Mouse (Mus musculus): ENCODE data around the gene Meis2. TPM values are rescaled to one million over a fixed set of nuclear protein-coding genes. Genes with fewer than 3 reads are reported as not detected.

Gene Meis2
- total RNA-seq, 1 experiment from 2014 or later: not detected

DNA sequence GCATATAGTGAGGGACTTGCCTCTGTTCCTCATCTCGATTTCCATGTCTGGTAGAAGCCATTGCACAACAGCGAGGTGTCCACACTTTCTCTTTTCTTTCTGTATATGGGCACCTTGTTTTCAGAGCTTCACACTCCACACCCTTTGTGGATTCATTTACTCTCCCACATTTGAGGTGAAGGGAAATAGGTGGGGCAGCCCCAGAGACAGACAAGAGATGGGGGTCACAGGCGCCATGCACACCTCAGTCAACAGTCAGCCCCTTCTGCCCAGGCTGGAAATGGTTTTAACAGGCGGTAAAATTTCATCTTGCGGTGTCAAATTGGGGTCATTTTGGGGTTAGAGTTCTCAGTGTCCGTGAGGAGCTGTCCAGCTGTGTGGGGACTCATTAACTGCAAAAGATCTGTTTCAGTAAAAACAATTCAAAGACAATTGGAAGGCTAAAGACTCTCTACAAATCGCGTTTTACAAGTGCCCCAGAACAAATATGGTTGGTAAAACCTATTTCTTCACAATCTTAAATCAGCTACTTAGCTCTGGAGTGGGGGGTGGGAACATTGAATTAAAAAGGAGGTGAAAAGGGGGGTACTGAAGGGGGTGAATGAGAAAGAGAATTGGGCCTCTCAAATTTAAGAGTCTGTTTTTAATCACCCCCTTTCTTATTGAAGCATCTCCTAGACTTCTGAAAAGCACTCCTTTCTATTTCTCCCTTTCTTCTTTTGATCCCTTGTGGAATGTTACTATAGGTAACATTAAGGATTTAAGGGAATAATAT lies 4.0 kb upstream of the Meis2 start:
- ATAC-seq (ENCODE audit: extremely low read depth, insufficient number of reproducible peaks, low FRiP score, poor library complexity, severe bottlenecking): no peak

DNA sequence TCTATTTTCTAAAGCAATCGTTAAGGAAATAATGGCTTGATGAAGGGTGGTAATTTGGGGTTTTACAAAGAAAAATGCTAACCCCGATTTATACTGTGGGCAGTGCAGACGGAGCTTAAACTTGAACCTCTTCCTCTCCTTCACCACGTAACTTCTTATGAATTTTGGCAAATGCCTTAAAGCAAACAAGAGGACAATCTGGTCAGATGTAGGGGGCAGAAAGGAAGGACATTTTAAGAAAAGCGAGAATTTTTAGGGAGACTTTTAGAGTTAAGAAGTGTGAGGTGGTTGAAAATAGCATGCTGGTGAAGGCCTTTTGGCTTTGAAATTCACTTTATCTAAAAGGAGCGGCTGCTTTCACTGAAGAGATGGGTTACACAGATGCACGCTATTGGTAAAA lies 3.3 kb upstream of the Meis2 start:
- no peak for ATAC-seq (ENCODE audit: extremely low read depth, insufficient number of reproducible peaks, low FRiP score, poor library complexity, severe bottlenecking)

GRCm38 (mm10) chr2:116068461-116068860 lies 2.8 kb upstream of the Meis2 start:
- no peak for ATAC-seq (ENCODE audit: extremely low read depth, insufficient number of reproducible peaks, low FRiP score, poor library complexity, severe bottlenecking)

GRCm38 (mm10) chr2:116067711-116068110 lies 2.1 kb upstream of the Meis2 start:
- ATAC-seq (ENCODE audit: extremely low read depth, insufficient number of reproducible peaks, low FRiP score, poor library complexity, severe bottlenecking): no peak

- no peak for ATAC-seq (ENCODE audit: extremely low read depth, insufficient number of reproducible peaks, low FRiP score, poor library complexity, severe bottlenecking)
Measured at GRCm38 (mm10) chr2:116067065-116067497, 1.4 kb upstream of the Meis2 start.

DNA sequence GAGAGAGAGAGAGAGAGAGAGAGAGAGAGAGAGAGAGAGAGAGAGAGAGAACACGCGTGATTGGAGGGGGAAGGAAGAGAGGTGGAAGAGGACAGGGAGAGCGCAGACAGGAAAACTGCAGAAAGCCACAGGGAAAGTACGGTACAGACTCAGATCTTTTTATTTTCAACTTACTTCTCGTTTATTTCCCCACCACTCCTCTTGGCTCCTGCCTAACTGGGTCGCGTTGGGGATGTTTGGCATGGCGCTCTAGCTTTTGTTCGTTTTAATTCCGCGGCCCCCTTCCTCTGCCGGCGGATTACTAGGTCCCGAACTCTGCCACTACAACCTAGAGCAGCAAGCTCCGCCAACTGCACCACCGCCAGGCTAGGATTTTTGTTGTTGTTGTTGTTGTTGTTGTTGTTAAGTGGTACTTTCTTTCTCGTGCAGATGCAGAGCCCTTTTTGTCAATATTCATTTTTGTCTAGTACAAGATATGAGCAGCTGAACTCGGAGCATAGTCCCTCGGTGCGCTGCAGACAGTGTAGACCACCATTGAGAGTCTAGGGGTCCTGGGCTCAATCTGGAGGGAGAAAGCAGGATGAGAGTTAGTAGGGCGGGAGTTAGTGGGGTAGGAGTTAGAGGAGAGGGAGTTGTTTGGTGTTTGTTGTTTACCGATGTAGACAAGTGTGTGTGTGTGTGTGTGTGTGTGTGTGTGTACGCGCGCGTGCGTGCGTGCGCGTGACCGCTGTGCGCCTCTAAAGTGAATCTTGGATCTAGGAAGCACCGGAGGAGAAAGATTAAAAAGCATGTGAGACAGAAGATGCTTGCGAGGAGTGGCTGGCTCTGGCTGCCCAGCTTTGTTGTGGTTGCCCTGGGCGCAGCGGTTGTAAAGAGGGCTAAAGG lies 660 bp upstream of the Meis2 start:
- no peak for ATAC-seq (ENCODE audit: extremely low read depth, insufficient number of reproducible peaks, low FRiP score, poor library complexity, severe bottlenecking)

DNA sequence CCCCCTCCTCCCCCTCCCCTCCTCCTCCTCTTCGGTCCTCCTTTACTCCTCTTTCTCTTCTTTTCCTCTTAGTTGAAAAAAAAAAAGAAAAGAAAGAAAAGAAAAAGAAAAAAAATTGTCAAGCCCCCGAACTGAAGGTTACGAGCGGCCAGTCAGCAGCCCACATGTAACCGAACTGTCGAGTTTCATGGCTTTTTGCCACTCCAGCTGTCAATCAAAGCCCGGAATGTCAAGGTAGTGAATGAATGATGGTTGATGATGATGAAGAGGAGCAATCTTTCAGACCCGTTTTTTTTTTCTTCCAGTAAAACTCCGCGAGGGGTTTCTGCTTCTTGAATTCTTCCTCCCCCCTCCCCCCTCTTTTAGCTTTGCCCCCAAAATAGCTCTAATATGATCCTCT lies 582 bp downstream of the Meis2 start:
- ATAC-seq (ENCODE audit: extremely low read depth, insufficient number of reproducible peaks, low FRiP score, poor library complexity, severe bottlenecking): no peak

- no peak for ATAC-seq (ENCODE audit: extremely low read depth, insufficient number of reproducible peaks, low FRiP score, poor library complexity, severe bottlenecking)
Measured at GRCm38 (mm10) chr2:116064521-116064920, 1.1 kb downstream of the Meis2 start.

DNA sequence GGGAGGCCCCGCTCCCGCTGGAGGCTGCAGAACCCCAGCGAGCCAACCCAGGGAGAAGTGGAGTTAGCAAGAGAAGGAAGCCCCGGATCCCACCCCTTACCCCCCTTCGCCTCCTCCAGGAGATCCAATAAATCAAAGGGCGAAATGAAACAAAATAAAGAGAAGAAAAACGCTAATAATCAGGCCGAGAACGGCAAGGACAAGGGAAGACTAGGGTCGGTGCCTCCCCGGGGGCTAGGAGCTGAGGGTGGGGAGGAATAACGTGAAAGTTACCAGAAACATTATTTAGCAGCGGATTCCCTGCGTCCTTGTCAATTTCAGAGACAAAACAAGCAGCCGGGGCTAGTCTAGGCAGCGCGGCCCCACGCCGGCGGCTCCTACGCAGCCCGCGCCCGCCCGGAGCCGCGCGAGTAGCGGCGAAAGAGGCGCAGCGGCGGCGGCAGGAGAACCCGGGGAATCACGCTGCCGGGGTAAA lies 1.8 kb downstream of the Meis2 start:
- ATAC-seq (ENCODE audit: extremely low read depth, insufficient number of reproducible peaks, low FRiP score, poor library complexity, severe bottlenecking): no peak

DNA sequence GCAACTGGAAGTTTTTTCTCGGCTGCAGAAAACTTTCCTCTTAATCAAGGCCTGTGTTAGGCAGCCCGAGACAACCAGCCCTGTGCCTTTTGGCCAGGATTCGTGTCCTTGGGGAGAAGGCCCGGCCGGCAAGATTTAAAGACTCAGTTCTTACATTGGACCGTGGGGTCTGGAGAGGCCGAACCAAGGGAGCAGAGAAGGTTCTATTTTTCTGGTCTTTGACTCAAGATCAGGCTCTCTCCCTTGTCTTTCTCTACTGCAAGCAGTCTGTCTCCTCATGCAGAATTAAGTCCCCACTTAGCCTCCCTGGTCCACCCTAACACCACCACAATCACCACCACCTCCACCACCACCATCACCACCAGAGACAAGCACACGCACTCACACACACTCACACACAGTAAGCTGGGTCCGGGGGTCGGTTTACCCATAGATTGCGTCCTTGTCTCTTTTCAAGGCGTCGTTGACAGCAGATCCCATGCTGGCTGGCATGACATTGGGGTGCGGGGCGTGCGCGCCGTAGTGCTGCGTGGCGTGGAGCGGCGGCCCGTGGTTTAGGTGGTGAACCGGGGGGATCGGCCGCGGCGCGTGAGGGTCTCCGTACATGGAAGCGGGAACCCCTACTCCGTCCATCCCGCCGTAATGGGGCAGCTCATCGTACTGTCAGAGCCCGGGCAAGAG lies 2.7 kb downstream of the Meis2 start:
- ATAC-seq (ENCODE audit: extremely low read depth, insufficient number of reproducible peaks, low FRiP score, poor library complexity, severe bottlenecking): no peak

- ATAC-seq (ENCODE audit: extremely low read depth, insufficient number of reproducible peaks, low FRiP score, poor library complexity, severe bottlenecking): no peak
Measured at GRCm38 (mm10) chr2:116062251-116062651, 3.4 kb downstream of the Meis2 start.

- no peak for ATAC-seq (ENCODE audit: extremely low read depth, insufficient number of reproducible peaks, low FRiP score, poor library complexity, severe bottlenecking)
Measured at GRCm38 (mm10) chr2:116061401-116062021, 4.1 kb downstream of the Meis2 start.

GRCm38 (mm10) chr2:116060701-116061400 lies 4.8 kb downstream of the Meis2 start:
- ATAC-seq (ENCODE audit: extremely low read depth, insufficient number of reproducible peaks, low FRiP score, poor library complexity, severe bottlenecking): no peak

- ATAC-seq (ENCODE audit: extremely low read depth, insufficient number of reproducible peaks, low FRiP score, poor library complexity, severe bottlenecking): no peak
Measured at GRCm38 (mm10) chr2:116060210-116060609, 5.4 kb downstream of the Meis2 start.

DNA sequence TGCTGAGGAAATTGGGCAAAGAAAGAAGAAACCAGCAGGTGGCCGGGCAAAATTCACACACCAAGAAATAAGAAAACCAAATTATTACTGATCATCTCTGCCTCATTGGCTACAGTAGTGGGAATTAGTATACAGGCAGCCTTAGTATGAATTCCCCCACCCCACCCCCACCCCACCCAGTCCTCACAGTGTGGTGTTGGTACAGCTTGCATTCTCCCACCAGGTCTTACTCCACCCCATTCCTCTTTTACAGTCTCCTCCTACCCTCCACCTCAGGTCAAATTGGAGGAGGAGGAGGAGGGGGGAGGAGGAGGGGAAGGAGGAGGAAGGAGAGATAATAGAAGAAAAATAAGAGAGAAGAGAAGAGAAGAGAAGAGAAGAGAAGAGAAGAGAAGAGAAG lies 6.0 kb downstream of the Meis2 start:
- ATAC-seq (ENCODE audit: extremely low read depth, insufficient number of reproducible peaks, low FRiP score, poor library complexity, severe bottlenecking): no peak

- no peak for ATAC-seq (ENCODE audit: extremely low read depth, insufficient number of reproducible peaks, low FRiP score, poor library complexity, severe bottlenecking)
Measured at GRCm38 (mm10) chr2:116059066-116059465, 6.6 kb downstream of the Meis2 start.

DNA sequence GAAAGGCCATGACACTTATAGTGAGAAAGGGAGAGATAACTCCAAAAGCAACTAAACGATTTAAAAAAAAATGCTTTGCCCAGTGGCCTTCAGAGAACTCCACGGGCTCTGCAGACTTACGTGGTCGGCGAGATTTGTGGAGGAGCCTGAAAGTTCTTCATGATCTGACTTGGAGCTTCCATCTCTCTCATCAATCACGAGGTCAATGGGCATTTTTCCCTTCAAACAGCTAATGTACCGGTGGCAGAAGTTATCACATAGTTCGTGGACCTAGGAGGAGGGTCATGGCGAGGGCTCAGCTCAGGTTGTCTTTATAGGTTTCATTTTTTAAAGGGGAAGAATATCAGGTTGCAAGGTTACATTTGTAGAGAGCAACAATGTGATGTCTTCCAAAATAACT lies 7.1 kb downstream of the Meis2 start:
- ATAC-seq (ENCODE audit: extremely low read depth, insufficient number of reproducible peaks, low FRiP score, poor library complexity, severe bottlenecking): no peak

DNA sequence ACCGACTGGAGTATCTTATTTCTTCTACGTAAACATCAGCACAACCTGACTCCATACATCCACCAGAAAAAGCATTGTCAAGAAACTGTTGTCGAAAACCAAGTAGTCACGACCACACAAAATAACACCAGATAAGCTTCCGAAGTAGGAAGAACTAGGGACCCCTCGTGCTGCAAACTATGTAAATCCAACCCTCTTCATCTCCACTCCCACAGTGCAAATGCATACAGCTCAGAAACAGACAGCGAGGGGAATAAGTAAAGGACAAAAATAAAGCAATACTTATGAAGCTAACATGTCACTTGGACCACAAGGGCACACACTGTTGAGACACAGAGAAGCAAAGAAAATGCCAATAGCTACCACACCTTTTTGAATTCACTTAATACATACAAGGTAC lies 8.8 kb downstream of the Meis2 start:
- no peak for ATAC-seq (ENCODE audit: extremely low read depth, insufficient number of reproducible peaks, low FRiP score, poor library complexity, severe bottlenecking)
